Mouse (Mus musculus) thymus, adult 2 months (tissue): ENCODE data around the gene Fkbp11.

Experiments used
- CTCF ChIP-seq: fragments of 200-500 bp; IDR thresholded peaks from 2 replicates; pipeline ENCODE4 v1.5.1; 2012; ENCODE audit warnings: mild to moderate bottlenecking, control low read depth, low read length, moderate library complexity, borderline replicate concordance; ENCODE audit not compliant: control insufficient read depth, poor library complexity, insufficient read depth; ENCODE audit errors: extremely low read depth
- POLR2A ChIP-seq: fragments of 200-500 bp; IDR thresholded peaks from 2 replicates; pipeline ENCODE4 v1.6.1; 2012; ENCODE audit warnings: mild to moderate bottlenecking, low read length, control low read depth, moderate library complexity; ENCODE audit not compliant: control insufficient read depth, poor library complexity, insufficient read depth; ENCODE audit errors: extremely low read depth

GRCm38 (mm10) chr15:98777762-98778161 is 49.8 kb upstream of the Fkbp11 start, which contains the start of gene Wnt10b:
- TF ChIP-seq CTCF: no peak
- TF ChIP-seq POLR2A: no peak
